Mouse (Mus musculus) neural tube, embryonic 14.5 days (tissue): ENCODE data around the gene Hyal2. TPM values are rescaled to one million over a fixed set of nuclear protein-coding genes. Genes with fewer than 3 reads are reported as not detected.

Experiments used
- ATAC-seq: fragments of 200-750 bp; cut with Nextera tagmentation; 2 replicates; pipeline ENCODE4 v1.8.0; 2017; ENCODE audit warnings: low read depth, mild to moderate bottlenecking, moderate TSS enrichment, moderate library complexity
- H3K27ac ChIP-seq: fragments of 300-500 bp; sonication (generic); 2 replicates; pipeline ENCODE4 v1.5.1; 2014; ENCODE audit warnings: low read depth, mild to moderate bottlenecking, control low read depth, low read length, moderate library complexity, mixed read lengths
- H3K27me3 ChIP-seq: fragments of 300-500 bp; sonication (generic); 2 replicates; pipeline ENCODE4 v1.6.1; 2014; ENCODE audit warnings: low read length; ENCODE audit not compliant: control insufficient read depth, insufficient read depth
- H3K36me3 ChIP-seq: fragments of 300-500 bp; sonication (generic); 2 replicates; pipeline ENCODE4 v1.6.1; 2014; ENCODE audit warnings: low read length, mixed read lengths; ENCODE audit not compliant: control insufficient read depth, insufficient read depth
- H3K4me1 ChIP-seq: fragments of 300-500 bp; sonication (generic); 2 replicates; pipeline ENCODE4 v1.6.1; 2014; ENCODE audit warnings: low read length; ENCODE audit not compliant: control insufficient read depth, insufficient read depth
- H3K4me2 ChIP-seq: fragments of 300-500 bp; sonication (generic); 2 replicates; pipeline ENCODE4 v1.6.1; 2014; ENCODE audit warnings: mild to moderate bottlenecking, low read depth, low read length, control low read depth
- H3K4me3 ChIP-seq: fragments of 300-500 bp; sonication (generic); 2 replicates; pipeline ENCODE4 v1.5.1; 2014; ENCODE audit warnings: low read depth, low read length, control low read depth, mixed read lengths
- H3K9ac ChIP-seq: fragments of 300-500 bp; sonication (generic); replicated peaks from 2 replicates; pipeline ENCODE4 v1.6.1; 2014; ENCODE audit warnings: low read depth, mild to moderate bottlenecking, control low read depth, low read length, mixed read lengths
- H3K9me3 ChIP-seq: fragments of 300-500 bp; sonication (generic); 2 replicates; pipeline ENCODE4 v1.6.1; 2016; ENCODE audit warnings: low read length; ENCODE audit not compliant: control insufficient read depth
- WGBS: fragments of 180-500 bp; shearing (Covaris S2); extraction: QIAGEN DNeasy Blood & Tissue Kit; methylation state at CpG from one replicate; pipeline ENCODE4 v1.1.7; 2014; 5-methylcytosine and 5-hydroxymethylcytosine counted together
- polyA plus RNA-seq: library from polyadenylated mRNA; unstranded; fragments of >200 nt; fragmentation: Nextera tagmentation; extraction: Ambion mirVana; gene quantifications from 2 replicates; pipeline ENCODE4 v1.2.1, GENCODE M21; 2014

The Hyal2 gene
- polyA plus RNA-seq, 1 experiment from 2014 or later: 60.3 TPM

DNA sequence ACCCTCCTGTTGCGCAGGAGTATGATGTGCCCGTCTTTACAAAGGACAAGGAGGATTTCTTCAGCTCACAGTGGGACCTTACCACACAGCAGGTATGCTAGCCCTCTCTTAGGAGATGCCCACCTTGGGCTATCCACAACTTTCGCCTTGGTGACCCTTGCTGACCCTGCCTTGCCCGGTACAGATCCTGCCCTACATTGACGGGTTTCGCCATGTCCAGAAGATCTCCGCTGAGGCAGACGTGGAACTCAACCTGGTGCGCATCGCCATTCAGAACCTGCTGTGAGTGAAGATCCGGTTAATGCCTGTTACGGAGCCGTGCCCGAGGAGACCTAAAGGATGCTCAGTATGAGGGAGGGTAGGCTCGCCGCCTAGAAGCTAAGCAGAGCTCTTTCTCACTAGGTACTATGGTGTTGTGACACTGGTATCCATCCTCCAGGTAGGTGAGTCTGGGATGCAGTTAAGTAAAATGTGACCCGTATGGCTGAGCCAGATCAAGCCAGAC lies 23.5 kb upstream of the Hyal2 start:
- no peaks in the 10 kb centered on the region for H3K9me3 ChIP-seq
- no peak overlapping the region for H3K4me2 ChIP-seq
- no peak overlapping the region for H3K27ac ChIP-seq
- H3K36me3 ChIP-seq: peaks cover 17% of the 10 kb centered on the region
- H3K4me3 ChIP-seq: no peak overlapping the region
- 95% methylated on average over 17 of the region's 17 CpGs for WGBS
- no peaks in the 10 kb centered on the region for H3K27me3 ChIP-seq
- H3K4me1 ChIP-seq: peaks cover 25% of the 10 kb centered on the region
- no peak for ATAC-seq
- H3K9ac ChIP-seq: no peak overlapping the region

DNA sequence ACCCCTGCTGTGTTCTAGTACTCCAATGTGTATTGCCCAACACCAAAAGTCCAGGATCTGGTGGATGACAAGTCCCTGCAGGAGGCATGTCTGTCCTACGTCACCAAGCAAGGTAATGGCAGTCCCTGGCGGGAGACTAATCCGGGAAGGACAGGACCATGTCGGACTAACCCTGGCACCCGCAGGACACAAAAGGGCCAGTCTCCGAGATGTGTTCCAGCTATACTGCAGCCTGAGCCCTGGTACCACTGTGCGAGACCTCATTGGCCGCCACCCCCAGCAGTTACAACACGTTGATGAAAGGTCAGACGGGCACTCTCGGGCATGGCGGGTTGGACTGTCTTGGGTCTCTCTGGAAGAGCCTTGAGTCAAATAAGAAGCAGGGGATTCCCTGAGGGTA lies 23.0 kb upstream of the Hyal2 start:
- H3K4me3 ChIP-seq: no peak overlapping the region
- WGBS: 95% methylated on average over 12 of the region's 12 CpGs
- no peak for ATAC-seq
- no peak overlapping the region for H3K27ac ChIP-seq
- H3K9me3 ChIP-seq: no peaks in the 10 kb centered on the region
- H3K4me1 ChIP-seq: peaks cover 25% of the 10 kb centered on the region
- H3K9ac ChIP-seq: no peak overlapping the region
- no peaks in the 10 kb centered on the region; the same call in 1 of the 2 replicates for H3K27me3 ChIP-seq
- H3K36me3 ChIP-seq: peaks cover 15% of the 10 kb centered on the region
- no peak overlapping the region for H3K4me2 ChIP-seq

DNA sequence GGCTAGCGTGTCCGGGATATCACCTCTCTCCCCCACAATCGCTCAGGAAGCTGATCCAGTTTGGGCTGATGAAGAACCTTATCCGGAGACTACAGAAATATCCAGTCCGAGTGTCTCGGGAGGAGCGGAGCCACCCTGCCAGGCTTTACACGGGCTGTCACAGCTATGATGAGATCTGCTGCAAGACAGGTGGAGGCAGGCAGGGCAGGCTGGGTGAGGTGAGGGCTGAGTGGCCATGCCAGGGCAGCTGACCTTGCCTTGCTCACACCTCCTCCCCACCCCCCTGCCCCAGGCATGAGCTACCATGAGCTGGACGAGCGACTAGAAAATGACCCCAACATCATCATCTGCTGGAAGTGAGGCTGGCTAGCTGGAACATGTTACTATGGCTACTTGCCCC lies 22.5 kb upstream of the Hyal2 start:
- Histone ChIP-seq H3K4me1 (peaks cover 25% of the 10 kb centered on the region), H3K4me3 (no peak overlapping the region), H3K9ac (no peak overlapping the region), H3K4me2 (no peak overlapping the region), H3K27ac (no peak overlapping the region), H3K27me3 (no peaks in the 10 kb centered on the region; the same call in 1 of the 2 replicates), H3K36me3 (peaks cover 11% of the 10 kb centered on the region), H3K9me3 (no peaks in the 10 kb centered on the region)
- 89% methylated on average over 10 of the region's 10 CpGs for WGBS
- ATAC-seq: no peak

DNA sequence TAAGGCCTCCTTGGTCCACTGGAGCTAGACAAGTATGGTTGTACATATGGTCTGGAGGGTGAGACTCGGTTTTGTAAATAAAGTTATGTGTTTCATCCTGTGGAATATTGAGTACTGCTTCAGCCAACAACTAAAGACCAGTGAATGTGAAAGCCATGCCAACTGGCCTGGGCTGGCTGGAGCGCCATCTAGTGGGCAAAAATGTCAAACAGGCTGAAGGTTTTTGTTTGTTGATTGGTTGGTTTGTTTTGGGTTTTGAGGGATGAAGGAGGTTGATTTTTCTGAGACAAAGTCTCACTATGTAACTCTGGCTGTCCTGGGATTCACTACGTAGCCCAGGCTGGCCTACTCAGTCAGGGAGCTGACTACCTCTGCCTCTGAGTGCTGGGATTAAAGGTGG lies 22.1 kb upstream of the Hyal2 start:
- H3K36me3 ChIP-seq: peaks cover 11% of the 10 kb centered on the region
- peaks cover 3% of the 10 kb centered on the region for H3K27me3 ChIP-seq
- H3K4me3 ChIP-seq: no peak overlapping the region
- no peak overlapping the region for H3K4me2 ChIP-seq
- no peak for ATAC-seq
- peaks cover 25% of the 10 kb centered on the region for H3K4me1 ChIP-seq
- H3K27ac ChIP-seq: no peak overlapping the region
- no peaks in the 10 kb centered on the region for H3K9me3 ChIP-seq
- no peak overlapping the region for H3K9ac ChIP-seq
- 3% methylated on average over 3 of the region's 3 CpGs for WGBS

DNA sequence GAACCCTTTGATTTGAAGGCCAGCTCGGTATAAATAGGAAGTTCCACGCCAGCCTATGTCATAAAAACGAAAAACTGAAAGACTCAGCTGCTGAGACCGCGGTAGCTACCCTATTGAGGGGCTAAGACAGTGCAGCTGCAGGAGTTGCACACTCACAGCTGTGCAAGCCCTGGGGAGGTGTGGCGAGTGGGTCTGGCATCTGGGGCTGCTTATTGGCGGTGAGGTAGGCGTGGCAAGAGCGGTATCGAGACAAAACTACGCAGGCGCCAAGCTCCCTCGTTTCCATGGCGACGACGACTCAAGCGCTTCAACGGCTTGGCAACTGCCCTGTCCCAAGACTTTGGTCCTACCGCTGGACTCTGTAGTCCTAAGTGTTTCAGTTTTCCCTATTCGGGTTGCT lies 20.7 kb upstream of the Hyal2 start, which contains the start of gene Zmynd10:
TSS of gene Zmynd10 (plus strand) at position 273 of the 400 bp plus-strand sequence.
- Histone ChIP-seq H3K4me2 (peak within 1 kb of the TSS; percentile 40), H3K9ac (peak within 1 kb of the TSS; percentile 21; the same call in 1 of the 2 replicates), H3K27me3 (peaks cover 14% of the 10 kb centered on the region), H3K9me3 (no peaks in the 10 kb centered on the region), H3K4me3 (0 out of 2 replicates have a peak within 1 kb of the TSS, but pooled peaks have one; percentile 16), H3K36me3 (peaks cover 11% of the 10 kb centered on the region), H3K4me1 (peaks cover 24% of the 10 kb centered on the region), H3K27ac (no peak within 1 kb of the TSS; the same call in 1 of the 2 replicates)
- 2% methylated on average over 20 of the region's 20 CpGs for WGBS
- ATAC-seq: peak; percentile 59

DNA sequence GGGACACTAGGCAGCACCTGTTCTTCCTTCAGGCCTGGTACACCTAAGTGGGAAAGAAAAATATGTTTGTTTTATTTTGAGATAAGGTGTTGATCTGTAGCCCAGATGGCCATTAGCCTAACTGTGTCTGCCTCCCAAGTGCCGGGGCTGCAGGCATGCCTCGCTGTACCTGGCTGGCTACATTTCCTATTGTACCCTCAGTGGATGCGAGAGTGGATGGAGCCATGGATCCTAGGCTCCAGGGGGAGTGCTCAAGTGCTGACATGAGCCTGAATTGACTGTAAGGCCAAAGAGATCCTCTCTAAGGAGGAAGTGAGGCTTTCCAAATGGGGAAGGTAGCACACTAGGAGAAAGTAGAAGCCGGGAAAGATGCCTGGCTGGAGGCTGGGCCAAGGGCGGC lies 19.8 kb upstream of the Hyal2 start:
- H3K9me3 ChIP-seq: no peaks in the 10 kb centered on the region
- H3K4me2 ChIP-seq: no peak overlapping the region
- H3K4me3 ChIP-seq: no peak overlapping the region
- H3K9ac ChIP-seq: no peak overlapping the region
- no peak overlapping the region for H3K27ac ChIP-seq
- peaks cover 11% of the 10 kb centered on the region for H3K36me3 ChIP-seq
- H3K27me3 ChIP-seq: peaks cover 22% of the 10 kb centered on the region
- no peak for ATAC-seq
- WGBS: 80% methylated on average over 5 of the region's 5 CpGs
- peaks cover 19% of the 10 kb centered on the region for H3K4me1 ChIP-seq

DNA sequence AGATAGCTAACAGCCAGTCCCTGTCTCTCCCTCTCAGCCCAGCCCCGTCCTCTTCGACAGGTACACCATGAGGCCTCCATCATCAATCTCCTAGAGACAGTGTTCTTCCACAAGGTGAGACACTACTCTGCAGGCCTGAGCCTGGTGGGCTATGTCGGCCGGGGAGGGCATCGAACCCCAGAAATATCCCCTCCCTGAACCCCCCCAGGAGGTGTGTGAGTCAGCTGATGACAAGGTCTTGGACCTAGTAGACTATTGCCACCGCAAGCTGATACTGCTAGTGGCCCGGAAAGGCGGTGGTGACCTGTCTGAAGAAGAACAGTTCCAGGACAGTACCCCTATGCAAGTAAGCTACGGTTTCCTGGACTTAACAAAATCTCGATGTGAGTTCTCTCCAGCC lies 18.9 kb upstream of the Hyal2 start:
- H3K36me3 ChIP-seq: peaks cover 11% of the 10 kb centered on the region
- no peak overlapping the region for H3K27ac ChIP-seq
- H3K9ac ChIP-seq: no peak overlapping the region
- peaks cover 24% of the 10 kb centered on the region for H3K27me3 ChIP-seq
- H3K4me3 ChIP-seq: no peak overlapping the region
- H3K9me3 ChIP-seq: no peaks in the 10 kb centered on the region
- no peak overlapping the region for H3K4me2 ChIP-seq
- WGBS: 93% methylated on average over 10 of the region's 10 CpGs
- H3K4me1 ChIP-seq: peaks cover 19% of the 10 kb centered on the region
- ATAC-seq: no peak

DNA sequence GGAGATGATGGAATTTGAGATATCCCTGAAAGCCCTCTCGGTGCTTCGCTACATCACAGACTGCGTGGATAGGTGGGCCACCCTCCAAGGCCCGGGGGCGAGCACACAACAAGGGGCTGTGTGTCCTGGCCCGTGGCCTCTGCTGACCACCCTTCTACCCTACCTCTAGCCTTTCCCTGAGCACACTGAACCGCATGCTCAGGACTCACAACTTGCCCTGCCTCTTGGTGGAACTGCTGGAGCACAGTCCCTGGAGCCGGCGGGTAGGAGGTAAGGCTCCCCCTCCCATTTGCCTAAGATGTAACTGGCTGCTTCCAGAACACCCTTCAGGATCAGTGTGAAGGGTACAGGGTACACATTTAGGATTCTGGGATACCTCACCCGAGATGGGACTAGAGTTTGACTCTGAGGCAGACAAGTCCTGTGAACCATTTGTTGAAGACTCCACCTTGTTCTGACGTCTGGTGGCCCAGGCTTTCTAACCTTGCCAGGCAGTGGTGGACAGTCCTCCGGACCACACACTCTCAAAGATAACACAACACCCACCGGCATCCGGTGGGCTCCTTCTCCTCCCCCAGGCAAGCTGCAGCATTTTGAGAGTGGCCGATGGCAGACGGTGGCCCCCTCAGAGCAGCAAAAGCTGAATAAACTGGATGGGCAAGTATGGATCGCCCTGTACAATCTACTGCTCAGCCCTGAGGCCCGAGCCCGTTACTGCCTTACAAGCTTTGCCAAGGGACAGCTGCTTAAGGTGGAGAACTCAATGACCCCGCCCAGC lies 18.3 kb upstream of the Hyal2 start:
- H3K4me1 ChIP-seq: peaks cover 19% of the 10 kb centered on the region
- peaks cover 7% of the 10 kb centered on the region for H3K36me3 ChIP-seq
- ATAC-seq: no peak
- no peak overlapping the region for H3K4me3 ChIP-seq
- H3K9me3 ChIP-seq: no peaks in the 10 kb centered on the region
- H3K9ac ChIP-seq: no peak overlapping the region
- peaks cover 24% of the 10 kb centered on the region for H3K27me3 ChIP-seq
- no peak overlapping the region for H3K27ac ChIP-seq
- 85% methylated on average over 20 of the region's 20 CpGs for WGBS
- no peak overlapping the region for H3K4me2 ChIP-seq

DNA sequence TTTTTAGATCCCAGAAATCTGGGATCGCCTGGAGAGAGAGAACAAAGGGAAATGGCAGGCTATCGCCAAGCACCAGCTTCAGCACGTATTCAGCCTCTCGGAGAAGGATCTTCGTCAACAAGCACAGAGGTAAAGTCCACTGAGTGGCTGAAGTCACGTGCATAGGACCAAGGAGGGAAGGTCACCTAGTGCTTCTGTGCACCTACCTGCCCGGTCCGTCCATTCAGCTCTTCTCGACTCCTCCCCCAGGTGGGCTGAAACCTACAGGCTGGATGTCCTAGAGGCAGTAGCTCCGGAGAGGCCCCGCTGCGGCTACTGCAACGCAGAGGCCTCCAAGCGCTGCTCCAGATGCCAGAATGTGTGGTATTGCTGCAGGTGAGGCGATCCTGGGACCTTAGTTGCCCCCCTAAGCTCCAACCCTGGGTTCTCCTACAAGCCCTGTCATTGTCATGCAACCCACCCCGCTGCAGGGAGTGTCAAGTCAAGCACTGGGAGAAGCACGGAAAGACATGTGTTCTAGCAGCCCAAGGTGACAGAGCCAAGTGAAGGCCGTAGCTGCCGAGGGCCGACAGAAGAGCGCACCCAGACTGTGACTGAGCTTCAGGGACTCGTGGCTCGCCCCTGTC lies 17.1 kb upstream of the Hyal2 start:
- Histone ChIP-seq H3K27me3 (peaks cover 24% of the 10 kb centered on the region), H3K4me1 (peaks cover 24% of the 10 kb centered on the region), H3K4me2 (peak overlapping the region; percentile 50; the same call in 1 of the 2 replicates), H3K4me3 (peak overlapping the region; percentile 29; the same call in 1 of the 2 replicates), H3K9ac (no peak overlapping the region), H3K9me3 (no peaks in the 10 kb centered on the region), H3K36me3 (no peaks in the 10 kb centered on the region), H3K27ac (no peak overlapping the region)
- WGBS: 26% methylated on average over 23 of the region's 23 CpGs
- ATAC-seq: no peak
